Mouse (Mus musculus) limb, embryonic 11.5 days (tissue): ENCODE data around the gene Spin2e. TPM values are rescaled to one million over a fixed set of nuclear protein-coding genes. Genes with fewer than 3 reads are reported as not detected.
"Not testable (repeated sequence)": the region's sequence is repeated elsewhere in the genome, so short reads cannot be mapped to it uniquely, and the experiment has no call there.

Source experiments
- ATAC-seq: fragments of 200-750 bp; cut with Nextera tagmentation; 2 replicates; pipeline ENCODE4 v1.8.0; 2017; ENCODE audit warnings: low read depth; ENCODE audit not compliant: insufficient number of reproducible peaks, low FRiP score, low TSS enrichment
- DNase-seq: peaks from one replicate; pipeline ENCODE4 v3.0.0-alpha.2; 2015; ENCODE audit warnings: low spot score
- H3K27ac ChIP-seq: fragments of 300-500 bp; sonication (generic); replicated peaks from 2 replicates; pipeline ENCODE4 v1.5.1; 2014; ENCODE audit warnings: low read depth, mild to moderate bottlenecking, low read length
- H3K27me3 ChIP-seq: fragments of 300-500 bp; sonication (generic); 2 replicates; pipeline ENCODE4 v1.6.1; 2014; ENCODE audit warnings: mild to moderate bottlenecking, low read length, mixed read lengths; ENCODE audit not compliant: control insufficient read depth, insufficient read depth
- H3K36me3 ChIP-seq: fragments of 300-500 bp; sonication (generic); 2 replicates; pipeline ENCODE4 v1.6.1; 2014; ENCODE audit warnings: mild to moderate bottlenecking, low read length, moderate library complexity, mixed read lengths; ENCODE audit not compliant: control insufficient read depth, insufficient read depth
- H3K4me1 ChIP-seq: fragments of 300-500 bp; sonication (generic); 2 replicates; pipeline ENCODE4 v1.6.1; 2014; ENCODE audit warnings: low read length, mixed read lengths; ENCODE audit not compliant: control insufficient read depth, insufficient read depth
- H3K4me2 ChIP-seq: fragments of 300-500 bp; sonication (generic); 2 replicates; pipeline ENCODE4 v1.6.1; 2014; ENCODE audit warnings: low read depth, mild to moderate bottlenecking, moderate library complexity; ENCODE audit not compliant: severe bottlenecking
- H3K4me3 ChIP-seq: fragments of 300-500 bp; sonication (generic); 2 replicates; pipeline ENCODE4 v1.5.1; 2014; ENCODE audit warnings: low read depth, low read length
- H3K9ac ChIP-seq: fragments of 300-500 bp; sonication (generic); 2 replicates; pipeline ENCODE4 v1.6.1; 2014; ENCODE audit warnings: mild to moderate bottlenecking, low read length
- H3K9me3 ChIP-seq: fragments of 300-500 bp; sonication (generic); 2 replicates; pipeline ENCODE4 v1.6.1; 2016; ENCODE audit warnings: low read length; ENCODE audit not compliant: control insufficient read depth
- WGBS: fragments of 180-500 bp; shearing (Covaris S2); extraction: QIAGEN DNeasy Blood & Tissue Kit; methylation state at CpG from one replicate; pipeline ENCODE4 v1.1.7; 2014; 5-methylcytosine and 5-hydroxymethylcytosine counted together
- polyA plus RNA-seq: library from polyadenylated mRNA; unstranded; fragments of >200 nt; fragmentation: Nextera tagmentation; extraction: Ambion mirVana; gene quantifications from 2 replicates; pipeline ENCODE4 v1.2.1, GENCODE M21; 2014

The Spin2e gene
- not detected in 2 replicates for polyA plus RNA-seq

- H3K4me3 ChIP-seq, H3K36me3 ChIP-seq, DNase-seq, H3K27me3 ChIP-seq, H3K9me3 ChIP-seq, H3K4me1 ChIP-seq, ATAC-seq, H3K9ac ChIP-seq, H3K4me2 ChIP-seq, H3K27ac ChIP-seq: not testable (repeated sequence)
- 78% methylated on average over 1 of the region's 2 CpGs for WGBS
Observed at GRCm38 (mm10) chrX:31618820-31619219, at the start of gene Spin2e. Gene Spin2e (minus strand): TSS chrX:31618920.

- H3K4me2 ChIP-seq, H3K27me3 ChIP-seq, H3K4me1 ChIP-seq, H3K9me3 ChIP-seq, H3K27ac ChIP-seq, H3K4me3 ChIP-seq, DNase-seq, H3K9ac ChIP-seq, ATAC-seq, H3K36me3 ChIP-seq: not testable (repeated sequence)
- no CpG with 5 or more reads among the region's 1 CpGs for WGBS
Observed at GRCm38 (mm10) chrX:31574183-31574582, 44.5 kb downstream of the Spin2e start, which contains the start of gene Gm21883. Gene Gm21883 (minus strand): TSS chrX:31574283.

Other genes with a start within 250 kb of the Spin2e start
- gene Btbd35f19, start 235.0 kb downstream of the Spin2e start, polyA plus RNA-seq: not detected in 2 replicates
- gene Gm21883, start 44.6 kb downstream of the Spin2e start, polyA plus RNA-seq: not detected in 2 replicates
- not detected in 2 replicates for gene Btbd35f25, start 98.2 kb upstream of the Spin2e start, polyA plus RNA-seq